In the genomic region with DNA sequence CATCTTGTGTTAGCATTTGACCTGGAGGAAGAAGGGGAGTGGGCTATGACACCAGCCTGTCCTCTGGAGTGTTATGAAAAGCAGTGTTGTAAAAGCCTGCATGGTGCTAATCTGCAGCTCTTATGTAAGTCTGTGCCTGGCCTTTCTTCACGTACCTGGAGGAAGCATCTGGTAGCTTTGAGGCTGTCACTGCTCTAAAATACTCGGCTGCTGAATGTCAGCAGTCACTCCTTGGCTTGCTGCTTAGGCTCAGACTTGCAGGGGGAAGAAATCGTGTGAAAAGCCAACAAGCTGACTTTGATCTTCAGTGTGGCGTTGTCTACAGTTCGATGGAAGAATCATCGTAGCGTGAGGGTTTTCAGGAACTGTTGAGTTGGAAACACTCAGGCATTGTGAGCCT, we compare ENCODE assay signal across 17 mouse cellular contexts. TPM values are rescaled to one million over a fixed set of nuclear protein-coding genes. Genes with fewer than 3 reads are reported as not detected.
DNase-seq lines count a peak whose midpoint lies in the region; ATAC-seq lines count a peak whose summit lies in the region.
"Had no signal": no experiment of that assay in that cellular context is flagged by ENCODE, and none has a peak within 500 bp of the region (broad histone marks: within the 10 kb centered on the region; RNA-seq: fewer than 3 reads in every experiment).

No protein-coding gene starts in this region.

- 21% methylated on average over 7 of the region's 7 CpGs for WGBS in heart, embryonic 13.5 days

- H3K9ac ChIP-seq in heart, embryonic 13.5 days, result 0 out of 2 replicates have a peak overlapping the region, but pooled peaks have one; percentile 2
- H3K9ac ChIP-seq: forebrain, embryonic 12.5 days; hindbrain, embryonic 12.5 days; neural tube, embryonic 15.5 days had no signal

- no peaks in the 10 kb centered on the region; the same call in 1 of the 2 replicates for H3K27me3 ChIP-seq in heart, embryonic 13.5 days (replicated peaks)
- H3K27me3 ChIP-seq: forebrain, embryonic 12.5 days; hindbrain, embryonic 12.5 days; neural tube, embryonic 15.5 days had no signal

- no peak for ATAC-seq in heart, embryonic 13.5 days (ENCODE audit: extremely low read depth, insufficient number of reproducible peaks, low FRiP score, low TSS enrichment)
- ATAC-seq: inflammation-experienced regulatory T-cells, adult 6 months had no signal

- no peak overlapping the region for H3K27ac ChIP-seq in heart, embryonic 13.5 days (replicated peaks)
- H3K27ac ChIP-seq: forebrain, embryonic 12.5 days; hindbrain, embryonic 12.5 days; kidney, postnatal 0 days; layer of hippocampus, adult 2 months; neural tube, embryonic 15.5 days had no signal

- DNase-seq in heart, adult 9 months (ENCODE audit: low spot score in 2 of 2), result no peak
- DNase-seq in 416B (ENCODE audit: low read depth), result peak; percentile 20
- DNase-seq in brain, adult 2 months (ENCODE audit: low read depth, low spot score), result peak; percentile 31
- DNase-seq in thymus, postnatal 10 days (ENCODE audit: low spot score in 2 of 2), result peak; percentile 23 to 39
- no peak for DNase-seq in cerebellum, postnatal 4 days (ENCODE audit: low spot score in 2 of 2)
- DNase-seq in spleen, postnatal 10 days (ENCODE audit: low spot score in 2 of 2), result no peak
- DNase-seq: cerebellum, postnatal 10 days; gastrocnemius, postnatal 36 days; lung, adult 18-20 months had no signal

- H3K4me3 ChIP-seq in heart, embryonic 13.5 days, result no peak overlapping the region
- H3K4me3 ChIP-seq: forebrain, embryonic 12.5 days; hindbrain, embryonic 12.5 days; layer of hippocampus, adult 2 months; neural tube, embryonic 15.5 days had no signal

- H3K9me3 ChIP-seq in heart, embryonic 13.5 days, result no peaks in the 10 kb centered on the region
- H3K9me3 ChIP-seq: forebrain, embryonic 12.5 days; hindbrain, embryonic 12.5 days; neural tube, embryonic 15.5 days had no signal

- no peak overlapping the region for H3K4me2 ChIP-seq in heart, embryonic 13.5 days
- H3K4me2 ChIP-seq: forebrain, embryonic 12.5 days; hindbrain, embryonic 12.5 days; midbrain, embryonic 11.5 days; neural tube, embryonic 15.5 days had no signal

- peaks cover 33% of the 10 kb centered on the region for H3K4me1 ChIP-seq in heart, embryonic 13.5 days

- H3K36me3 ChIP-seq in heart, embryonic 13.5 days, result no peaks in the 10 kb centered on the region
- H3K36me3 ChIP-seq: forebrain, embryonic 12.5 days; hindbrain, embryonic 12.5 days; neural tube, embryonic 15.5 days had no signal

RNA-seq across cellular contexts. Expression of a gene that starts 0.6 kb away (rescaled TPM):
- polyA plus RNA-seq in heart, embryonic 13.5 days (2015; fragmentation: Nextera tagmentation; extraction: Ambion mirVana), result 21.2 and 22.6 TPM in 2 replicates

Comparison
In these comparisons a context has a peak if more than half of its experiments do, and no peak if none do; other contexts are left out.
1. DNase-seq: peak in 416B (single experiment), brain, adult 2 months (single experiment) and thymus, postnatal 10 days (2 of 2); none in heart, adult 9 months (0 of 2), cerebellum, postnatal 4 days (0 of 2) and spleen, postnatal 10 days (0 of 2).